Mouse (Mus musculus) layer of hippocampus, adult 2 months (tissue): ENCODE measurements at regions not wholly inside any gene's neighbourhood (a gene's known extent, or its start where the extent isn't known, plus 50 kb on each side); places are given as distances from the start of the nearest gene placed in this dataset.
A peak's percentile ranks its signal among the peaks of the same experiment; 100 is the strongest.

Experiments
- DNase-seq, 2 experiments: peaks; one replicate each; pipeline ENCODE4 v3.0.0; 2022; ENCODE audit warnings: low spot score in 2 of 2
- H3K27ac ChIP-seq: fragments of 200-600 bp; 2 replicates; pipeline ENCODE4 v1.8.1; 2022
- H3K4me3 ChIP-seq: fragments of 200-600 bp; 2 replicates; pipeline ENCODE4 v1.8.1; 2022; ENCODE audit warnings: mild to moderate bottlenecking
- CTCF ChIP-seq: fragments of 200-600 bp; conservative IDR thresholded peaks from 2 replicates; pipeline ENCODE4 v1.8.1; 2022; ENCODE audit warnings: antibody characterized with exemption, mild to moderate bottlenecking, moderate library complexity

- no peak for DNase-seq
- no peak for TF ChIP-seq CTCF
- no peak overlapping the region for H3K4me3 ChIP-seq
- no peak overlapping the region for H3K27ac ChIP-seq
These were observed 266.2 kb downstream of the Sox11 start for GRCm38 (mm10) chr12:27076107-27076738.

- no peak for DNase-seq
- H3K4me3 ChIP-seq: no peak overlapping the region
- TF ChIP-seq CTCF: no peak
- no peak overlapping the region for H3K27ac ChIP-seq
These were observed 277.3 kb downstream of the Sox11 start for GRCm38 (mm10) chr12:27065011-27065517.

- no peak overlapping the region for H3K4me3 ChIP-seq
- no peak for DNase-seq
- H3K27ac ChIP-seq: 0 out of 2 replicates have a peak overlapping the region, but pooled peaks have one; percentile 14
- TF ChIP-seq CTCF: no peak
These were observed 278.9 kb downstream of the Sox11 start for GRCm38 (mm10) chr12:27063518-27063917.

DNA sequence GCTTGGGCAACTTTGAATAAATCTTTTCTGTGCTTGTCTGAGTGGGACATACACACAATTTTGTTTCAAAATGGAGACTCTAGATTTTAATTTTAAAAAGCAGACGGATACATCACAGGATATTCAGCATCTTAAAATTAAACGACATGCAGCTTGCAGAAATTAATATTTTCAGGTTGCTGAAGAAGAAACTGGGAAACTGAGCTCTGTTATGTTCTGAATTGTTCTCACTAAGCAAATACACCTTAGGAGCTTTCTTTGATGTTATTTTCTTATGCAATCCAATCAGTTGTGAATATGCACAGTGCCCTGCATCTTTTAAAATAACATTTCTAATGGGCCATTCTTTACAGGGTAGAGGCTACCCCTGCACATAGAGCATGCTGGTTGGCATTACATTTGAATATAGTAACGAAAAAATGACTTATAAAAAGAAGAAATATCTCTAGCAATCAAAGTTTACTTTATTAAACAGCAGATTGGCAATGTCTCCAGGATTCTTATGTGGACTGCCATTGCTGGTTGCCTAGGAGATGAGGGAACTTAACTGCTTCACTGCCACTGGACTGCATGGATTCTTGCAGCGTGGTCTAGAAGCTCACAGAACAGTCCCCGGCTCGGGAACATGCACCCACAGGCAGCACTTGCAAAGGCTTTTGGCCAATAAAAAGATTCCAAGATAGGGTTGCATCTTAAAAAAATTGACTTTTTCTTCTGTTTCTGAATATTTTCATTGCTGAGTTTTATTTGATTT, 279.7 kb downstream of the Sox11 start:
- H3K4me3 ChIP-seq: peak overlapping the region; percentile 32; the same call in 1 of the 2 replicates
- no peak for DNase-seq
- TF ChIP-seq CTCF: no peak
- H3K27ac ChIP-seq: peak overlapping the region; percentile 81

DNA sequence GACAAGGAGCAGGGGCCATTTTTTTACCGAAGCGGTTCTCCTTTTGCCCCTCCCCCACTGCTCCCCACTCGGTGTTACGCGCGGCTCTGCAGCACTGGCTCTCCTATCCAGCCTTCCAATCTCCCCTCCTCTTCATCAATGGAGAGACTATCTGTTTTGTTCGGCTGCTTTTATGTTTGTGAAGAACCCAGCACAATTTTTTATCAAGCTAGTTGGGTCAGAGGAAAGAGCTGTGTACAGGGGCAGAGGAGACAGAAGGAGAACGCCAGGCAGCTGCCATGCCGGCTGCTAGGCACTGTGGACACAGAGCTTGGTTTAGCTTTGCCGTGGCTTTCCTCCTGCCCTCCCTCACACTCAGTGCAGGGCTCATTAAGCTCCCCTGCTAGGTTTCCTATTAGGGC, 280.3 kb downstream of the Sox11 start:
- peak; percentile 29 to 38 for DNase-seq
- H3K4me3 ChIP-seq: peak overlapping the region; percentile 32
- no peak for TF ChIP-seq CTCF
- peak overlapping the region; percentile 81 for H3K27ac ChIP-seq

DNA sequence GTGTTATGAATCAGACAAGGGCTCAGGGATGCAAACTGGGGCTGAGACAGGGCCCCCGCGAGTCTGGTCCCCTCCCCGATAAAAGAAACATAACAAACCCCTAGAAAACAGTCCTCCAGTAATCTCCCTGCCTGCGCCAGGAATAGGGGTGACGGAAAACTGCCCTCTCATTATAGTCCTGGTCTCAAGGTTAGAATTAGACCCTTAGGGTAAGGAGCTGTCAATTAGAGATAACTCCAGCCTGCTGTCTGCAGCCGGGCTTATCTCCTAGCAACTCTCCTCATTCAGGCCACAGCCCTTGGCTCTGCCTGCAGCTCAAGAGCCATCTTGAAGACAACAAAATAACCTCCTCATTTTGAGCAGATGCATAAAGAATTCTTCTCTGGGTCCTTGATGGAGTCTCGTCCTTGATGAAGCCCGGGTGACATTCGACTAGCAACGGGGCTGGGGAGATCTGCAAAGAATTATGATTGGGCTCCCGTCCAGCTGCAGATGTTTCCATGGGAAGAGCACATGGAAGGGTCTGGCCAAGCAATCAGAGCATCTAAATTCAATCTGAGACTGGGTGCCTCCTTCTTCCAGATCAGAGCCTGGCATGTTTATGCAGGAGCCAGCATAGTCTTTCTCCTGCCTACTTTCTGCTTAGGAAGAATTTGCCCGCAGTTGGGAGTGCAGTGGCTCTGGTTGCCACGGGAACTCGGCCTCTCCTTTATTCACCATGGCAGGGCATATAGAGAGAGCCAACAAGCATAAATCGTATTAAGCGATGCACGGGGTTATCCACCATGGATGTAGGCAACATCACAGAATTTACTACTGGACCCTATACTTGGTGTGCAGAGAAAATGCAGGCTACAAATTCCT, 281.2 kb downstream of the Sox11 start:
- peak in 1 of 2 experiments; percentile 15 for DNase-seq
- H3K4me3 ChIP-seq: peak overlapping the region; percentile 9; the same call in 1 of the 2 replicates
- TF ChIP-seq CTCF: no peak
- peak overlapping the region; percentile 81 for H3K27ac ChIP-seq

DNA sequence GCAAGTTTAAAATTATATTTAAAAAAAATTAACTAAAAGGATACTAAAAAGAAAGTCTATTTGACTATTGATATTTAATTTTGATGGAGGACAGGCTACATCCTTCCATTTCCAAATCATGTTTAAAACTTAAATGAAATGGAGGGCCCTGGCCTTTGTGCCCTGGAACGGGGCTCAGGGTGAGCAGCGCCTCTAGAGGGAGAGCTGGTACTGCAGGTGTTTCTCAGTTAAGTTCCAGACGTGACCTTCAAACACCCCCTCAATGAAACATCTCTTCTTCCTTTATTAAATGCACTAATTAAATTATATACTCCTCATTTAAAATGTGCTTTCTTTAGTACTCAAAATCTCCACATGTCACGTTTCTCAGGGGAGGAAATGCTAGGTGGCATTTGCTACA, 282.5 kb downstream of the Sox11 start:
- Histone ChIP-seq H3K4me3 (no peak overlapping the region), H3K27ac (no peak overlapping the region)
- DNase-seq: peak in 1 of 2 experiments; percentile 37
- TF ChIP-seq CTCF: peak; percentile 88

- DNase-seq: peak; percentile 19 to 53
These were observed 288.0 kb downstream of the Sox11 start for GRCm38 (mm10) chr12:27054411-27054810.

GRCm38 (mm10) chr12:27037922-27038321, 304.5 kb downstream of the Sox11 start:
- DNase-seq: no peak
- no peak overlapping the region for H3K4me3 ChIP-seq
- TF ChIP-seq CTCF: no peak
- no peak overlapping the region for H3K27ac ChIP-seq

More at GRCm38 (mm10) chr12:27054411-27054810, 288.0 kb downstream of the Sox11 start:
- H3K4me3 ChIP-seq: no peak overlapping the region
- no peak overlapping the region for H3K27ac ChIP-seq
- no peak for TF ChIP-seq CTCF

DNA sequence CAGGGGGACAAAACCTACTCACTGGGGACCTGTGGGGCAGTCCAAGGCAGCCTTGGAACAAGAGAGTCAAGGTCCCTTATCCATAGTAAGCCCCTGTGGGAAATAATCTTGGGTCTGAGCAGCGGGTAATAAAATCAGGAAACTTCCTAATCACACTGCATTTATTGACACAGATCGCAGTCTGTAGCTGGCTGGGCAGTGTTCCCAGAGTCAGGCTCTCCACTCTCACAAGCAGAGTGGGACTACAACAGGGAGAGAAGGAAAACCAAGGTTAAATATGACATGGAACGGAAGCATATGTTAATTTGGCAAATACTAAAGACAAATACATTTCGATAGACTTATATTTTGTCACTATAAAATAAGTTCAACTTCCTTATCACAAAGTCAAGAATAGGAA, 322.6 kb downstream of the Sox11 start:
- Histone ChIP-seq H3K4me3 (no peak overlapping the region), H3K27ac (no peak overlapping the region)
- DNase-seq: no peak
- no peak for TF ChIP-seq CTCF

GRCm38 (mm10) chr12:27018366-27018765, 324.0 kb downstream of the Sox11 start:
- H3K27ac ChIP-seq: no peak overlapping the region

DNA sequence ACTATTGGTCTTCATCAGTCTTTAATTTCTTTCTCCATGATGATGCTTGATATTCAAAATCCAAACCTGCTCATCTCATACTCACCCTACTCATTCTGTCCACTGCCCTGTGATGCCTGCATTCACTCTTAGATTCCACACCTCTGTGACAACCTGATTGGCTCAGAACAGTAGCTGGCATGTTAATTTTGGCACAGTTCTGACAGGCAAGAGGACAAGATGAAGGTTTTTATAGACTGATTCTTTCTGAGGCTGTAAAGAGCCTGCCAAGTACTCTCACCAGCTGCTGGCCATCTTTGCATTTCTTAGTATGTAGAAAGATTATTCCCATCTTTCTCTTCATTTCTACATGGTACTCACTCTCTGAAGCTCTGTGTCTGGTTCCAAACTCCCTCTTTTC, 343.1 kb downstream of the Sox11 start:
- H3K27ac ChIP-seq: no peak overlapping the region
- TF ChIP-seq CTCF: no peak
- no peak overlapping the region for H3K4me3 ChIP-seq
- no peak for DNase-seq

More at GRCm38 (mm10) chr12:27018366-27018765, 324.0 kb downstream of the Sox11 start:
- no peak for DNase-seq
- TF ChIP-seq CTCF: no peak
- H3K4me3 ChIP-seq: no peak overlapping the region
